Mouse (Mus musculus): Measurements from ENCODE around the gene Tpm4.
"Not testable (repeated sequence)": the region's sequence is repeated elsewhere in the genome, so short reads cannot be mapped to it uniquely, and the experiment has no call there.

Gene Tpm4

GRCm38 (mm10) chr8:72134756-72135445 is at the start of gene Tpm4:
TSS of gene Tpm4 (plus strand) at chr8:72134975.
- peak; percentile 68 for DNase-seq (ENCODE audit: low read depth, low spot score)

- peak; percentile 37 for DNase-seq (ENCODE audit: low read depth, low spot score)
Measured at GRCm38 (mm10) chr8:72087611-72088010, 47.2 kb upstream of the Tpm4 start.

- not testable (repeated sequence) for DNase-seq (ENCODE audit: low read depth, low spot score)
Measured at GRCm38 (mm10) chr8:72096721-72097120, 38.1 kb upstream of the Tpm4 start.

GRCm38 (mm10) chr8:72099377-72100103 is 35.2 kb upstream of the Tpm4 start:
- not testable (repeated sequence) for DNase-seq (ENCODE audit: low read depth, low spot score)

GRCm38 (mm10) chr8:72105165-72105564 is 29.6 kb upstream of the Tpm4 start:
- DNase-seq (ENCODE audit: low read depth, low spot score): no peak

GRCm38 (mm10) chr8:72106740-72107139 is 28.0 kb upstream of the Tpm4 start, which contains the start of gene Olfr374:
TSS of gene Olfr374 (plus strand) at chr8:72107040.
- DNase-seq (ENCODE audit: low read depth, low spot score): no peak

- no peak for DNase-seq (ENCODE audit: low read depth, low spot score)
Measured at GRCm38 (mm10) chr8:72110876-72111275, 23.9 kb upstream of the Tpm4 start.

GRCm38 (mm10) chr8:72112486-72112885 is 22.3 kb upstream of the Tpm4 start:
- DNase-seq (ENCODE audit: low read depth, low spot score): no peak

GRCm38 (mm10) chr8:72115202-72115601 is 19.6 kb upstream of the Tpm4 start:
- DNase-seq (ENCODE audit: low read depth, low spot score): no peak

GRCm38 (mm10) chr8:72118616-72119015 is 16.2 kb upstream of the Tpm4 start:
- no peak for DNase-seq (ENCODE audit: low read depth, low spot score)

- DNase-seq (ENCODE audit: low read depth, low spot score): not testable (repeated sequence)
Measured at GRCm38 (mm10) chr8:72121486-72121885, 13.3 kb upstream of the Tpm4 start.

GRCm38 (mm10) chr8:72121997-72122396 is 12.8 kb upstream of the Tpm4 start:
- DNase-seq (ENCODE audit: low read depth, low spot score): no peak

GRCm38 (mm10) chr8:72127834-72128233 is 6.9 kb upstream of the Tpm4 start:
- DNase-seq (ENCODE audit: low read depth, low spot score): no peak

- no peak for DNase-seq (ENCODE audit: low read depth, low spot score)
Measured at GRCm38 (mm10) chr8:72131251-72131650, 3.5 kb upstream of the Tpm4 start.

- DNase-seq (ENCODE audit: low read depth, low spot score): no peak
Measured at GRCm38 (mm10) chr8:72131901-72132300, 2.9 kb upstream of the Tpm4 start.

- DNase-seq (ENCODE audit: low read depth, low spot score): no peak
Measured at GRCm38 (mm10) chr8:72132417-72132816, 2.4 kb upstream of the Tpm4 start.

GRCm38 (mm10) chr8:72132891-72133290 is 1.9 kb upstream of the Tpm4 start:
- DNase-seq (ENCODE audit: low read depth, low spot score): peak; percentile 71

- no peak for DNase-seq (ENCODE audit: low read depth, low spot score)
Measured at GRCm38 (mm10) chr8:72133507-72133906, 1.3 kb upstream of the Tpm4 start.

- peak; percentile 64 for DNase-seq (ENCODE audit: low read depth, low spot score)
Measured at GRCm38 (mm10) chr8:72135446-72136301, 899 bp downstream of the Tpm4 start.

- peak; percentile 99 for DNase-seq (ENCODE audit: low read depth, low spot score)
Measured at GRCm38 (mm10) chr8:72136302-72136978, 1.7 kb downstream of the Tpm4 start.

- DNase-seq (ENCODE audit: low read depth, low spot score): no peak
Measured at GRCm38 (mm10) chr8:72137431-72137830, 2.7 kb downstream of the Tpm4 start.

All from 3T3-L1 (cell line).